Mouse (Mus musculus) embryo, embryonic 11 days (tissue): Measurements from ENCODE around the gene Tmc5.

ENCODE experiments used
- DNase-seq: peaks from one replicate; pipeline ENCODE4 v3.0.0-alpha.2; 2015

The Tmc5 gene

GRCm38 (mm10) chr7:118698882-118699281 lies 101.8 kb downstream of the Tmc5 start:
- no peak for DNase-seq

- no peak for DNase-seq
Observed at GRCm38 (mm10) chr7:118703144-118703561, 106.1 kb downstream of the Tmc5 start.

DNA sequence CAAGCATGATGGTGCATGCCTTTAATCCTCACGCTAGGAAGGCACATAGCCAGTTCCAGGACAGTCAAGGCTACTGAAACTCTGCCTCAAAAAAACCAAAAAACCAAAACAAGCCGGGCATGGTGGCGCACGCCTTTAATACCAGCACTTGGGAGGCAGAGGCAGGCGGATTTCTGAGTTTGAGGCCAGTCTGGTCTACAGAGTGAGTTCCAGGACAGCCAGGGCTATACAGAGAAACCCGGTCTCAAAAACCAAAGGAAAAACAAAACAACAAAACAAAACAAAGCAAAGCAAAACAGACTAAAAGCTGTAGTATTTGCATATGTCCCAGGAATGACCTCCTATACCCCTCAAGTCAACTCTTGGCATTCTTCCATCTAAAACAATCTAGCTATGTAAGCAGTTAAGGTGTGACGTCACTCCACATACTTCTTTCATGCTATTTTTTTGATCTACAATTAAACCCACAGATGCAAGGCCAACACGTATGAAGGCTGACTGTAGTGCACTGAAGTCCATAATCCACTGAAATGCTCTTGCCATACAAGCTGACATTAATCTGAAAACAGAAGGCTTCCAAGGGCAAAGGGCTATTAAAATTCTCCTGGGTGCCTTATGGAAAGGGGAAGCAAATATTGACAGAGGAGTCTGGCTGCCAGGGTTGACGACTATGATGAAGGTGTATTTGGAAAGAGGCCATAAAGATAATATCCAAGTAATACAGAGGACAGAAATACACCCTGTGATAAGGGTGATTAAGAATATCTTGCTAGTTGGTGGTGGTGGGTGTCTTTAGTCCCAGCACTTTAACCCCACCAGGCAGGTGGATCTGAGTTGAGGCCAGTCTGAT lies 107.1 kb downstream of the Tmc5 start:
- no peak for DNase-seq

GRCm38 (mm10) chr7:118705101-118705961 lies 108.2 kb downstream of the Tmc5 start, which contains the start of gene Gde1:
TSS of gene Gde1 (minus strand) at chr7:118705778.
- peak; percentile 96 for DNase-seq

DNA sequence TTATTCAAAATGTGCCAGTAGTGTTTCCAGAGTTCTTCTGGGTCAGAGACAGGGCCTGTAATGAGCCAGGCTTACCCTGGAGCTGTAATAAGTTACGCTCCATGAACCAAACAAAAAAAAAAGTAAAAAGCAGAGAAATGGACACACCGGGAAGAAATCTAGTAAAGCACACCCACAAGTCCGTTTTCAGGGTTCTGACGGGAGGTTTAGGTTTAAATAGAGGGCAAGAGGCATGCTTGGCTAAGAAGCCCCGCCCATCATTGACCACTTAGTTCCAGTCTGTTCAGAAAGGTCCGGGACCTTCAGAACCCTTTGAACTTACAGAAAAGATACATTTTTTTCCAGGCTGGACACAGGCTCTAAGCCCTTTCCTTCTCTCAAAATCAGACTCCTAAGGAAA lies 109.0 kb downstream of the Tmc5 start:
- DNase-seq: peak; percentile 11

DNA sequence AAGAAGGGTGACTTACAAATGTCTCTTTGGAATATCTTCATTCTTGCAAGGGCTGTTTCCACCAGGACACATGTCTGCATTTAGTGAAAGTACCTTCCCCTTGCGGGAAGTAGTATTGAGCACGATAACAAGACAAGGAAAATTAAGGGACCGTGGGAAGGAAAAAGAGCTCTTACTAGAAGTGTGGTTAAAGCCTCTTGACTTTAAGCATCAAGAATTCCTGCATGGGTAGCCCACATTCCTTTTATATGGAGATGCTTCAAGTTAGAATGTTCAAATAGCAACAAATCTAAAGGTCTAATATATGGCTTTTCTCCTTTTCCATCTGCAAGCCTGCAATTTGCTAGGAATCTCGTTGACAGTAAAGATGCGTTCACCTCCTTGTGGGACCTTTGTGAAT lies 109.4 kb downstream of the Tmc5 start:
- DNase-seq: no peak

- DNase-seq: no peak
Observed at GRCm38 (mm10) chr7:118707216-118707615, 110.1 kb downstream of the Tmc5 start.

DNA sequence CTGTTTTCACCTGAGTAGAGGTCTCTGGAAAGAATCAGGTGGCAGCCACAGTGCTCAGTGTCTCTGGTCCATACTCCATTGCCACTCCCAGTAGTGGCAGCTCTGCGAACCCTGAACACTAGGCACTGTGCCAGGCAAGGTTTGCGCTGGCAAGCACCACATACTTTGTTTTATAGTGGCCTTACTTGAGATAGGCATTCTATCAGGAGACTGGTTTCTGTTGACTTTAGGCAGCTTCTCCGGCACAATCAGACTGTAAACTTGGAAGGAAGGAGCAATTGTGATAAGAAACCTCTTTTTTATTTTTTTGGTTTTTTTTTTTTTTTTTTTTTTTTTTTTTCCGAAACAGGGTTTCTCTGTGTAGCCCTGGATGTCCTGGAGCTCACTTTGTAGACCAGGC lies 110.9 kb downstream of the Tmc5 start:
- no peak for DNase-seq

DNA sequence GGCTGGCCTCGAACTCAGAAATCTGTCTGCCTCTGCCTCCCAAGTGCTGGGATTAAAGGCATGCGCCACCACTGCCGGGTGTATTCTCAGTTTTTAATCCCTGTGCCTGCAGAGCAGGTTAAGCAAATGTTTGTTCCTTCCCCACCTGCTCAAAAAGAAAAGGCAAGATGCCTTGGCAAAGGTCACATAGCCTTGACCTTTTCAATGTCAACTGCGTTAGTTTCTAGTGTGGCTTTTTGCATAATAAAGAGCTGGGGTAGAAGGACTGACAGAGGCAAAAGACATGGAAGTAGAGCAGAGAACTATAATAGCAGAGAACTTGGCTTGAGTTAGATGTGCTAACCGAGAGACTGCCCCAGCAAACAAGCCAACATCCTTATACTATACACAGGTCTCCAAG lies 113.7 kb downstream of the Tmc5 start:
- DNase-seq: no peak

- peak; percentile 98 for DNase-seq
Observed at GRCm38 (mm10) chr7:118712228-118713173, 115.4 kb downstream of the Tmc5 start, which contains the start of gene Ccp110. TSS of gene Ccp110 (plus strand) at chr7:118712552.

- DNase-seq: no peak
Observed at GRCm38 (mm10) chr7:118714873-118715272, 117.8 kb downstream of the Tmc5 start.

- no peak for DNase-seq
Observed at GRCm38 (mm10) chr7:118718066-118718465, 121.0 kb downstream of the Tmc5 start.

DNA sequence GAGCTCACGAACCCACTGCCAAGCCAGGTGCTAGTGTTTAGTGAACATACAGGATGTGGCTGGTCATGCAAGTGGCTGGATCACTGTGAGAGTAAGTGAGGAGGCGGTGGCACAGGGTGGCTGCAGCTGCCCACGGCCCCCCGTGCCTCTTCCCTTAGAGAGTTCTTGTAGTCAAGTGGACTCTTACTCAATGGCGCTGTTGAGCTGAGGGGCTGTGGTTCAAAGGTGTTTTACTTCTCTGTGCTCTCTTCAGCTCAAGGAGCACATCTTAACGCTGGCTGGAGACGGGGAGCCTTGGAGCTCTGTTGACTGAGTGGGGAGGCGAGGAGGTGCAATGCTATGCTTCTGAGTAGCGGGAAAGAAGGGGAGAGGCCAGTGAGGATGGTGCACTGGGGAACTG lies 126.8 kb downstream of the Tmc5 start:
- DNase-seq: no peak
